Mouse (Mus musculus) hindbrain, postnatal 0 days (tissue): ENCODE data around the gene Arl6. TPM values are rescaled to one million over a fixed set of nuclear protein-coding genes. Genes with fewer than 3 reads are reported as not detected.

ENCODE experiments used
- ATAC-seq: fragments of 200-750 bp; cut with Nextera tagmentation; 2 replicates; pipeline ENCODE4 v1.8.0; 2017; ENCODE audit warnings: mild to moderate bottlenecking, moderate TSS enrichment, moderate library complexity
- DNase-seq: peaks from one replicate; pipeline ENCODE4 v3.0.0-alpha.2; 2015; ENCODE audit warnings: low spot score
- H3K27ac ChIP-seq: fragments of 300-500 bp; sonication (generic); 2 replicates; pipeline ENCODE4 v1.5.1; 2014; ENCODE audit warnings: mild to moderate bottlenecking
- H3K27me3 ChIP-seq: fragments of 300-500 bp; sonication (generic); 2 replicates; pipeline ENCODE4 v1.6.1; 2014; ENCODE audit warnings: low read length, mixed read lengths; ENCODE audit not compliant: insufficient read depth
- H3K36me3 ChIP-seq: fragments of 300-500 bp; sonication (generic); 2 replicates; pipeline ENCODE4 v1.6.1; 2014; ENCODE audit warnings: low read length, mixed read lengths; ENCODE audit not compliant: insufficient read depth
- H3K4me1 ChIP-seq: fragments of 300-500 bp; sonication (generic); 2 replicates; pipeline ENCODE4 v1.6.1; 2014; ENCODE audit warnings: antibody characterized with exemption, low read length, mixed read lengths; ENCODE audit not compliant: insufficient read depth
- H3K4me2 ChIP-seq: fragments of 300-500 bp; sonication (generic); 2 replicates; pipeline ENCODE4 v1.6.1; 2014; ENCODE audit warnings: low read depth, mild to moderate bottlenecking, low read length, moderate library complexity, mixed read lengths
- H3K4me3 ChIP-seq: fragments of 300-500 bp; sonication (generic); 2 replicates; pipeline ENCODE4 v1.5.1; 2014; ENCODE audit warnings: low read length
- H3K9ac ChIP-seq: fragments of 300-500 bp; sonication (generic); replicated peaks from 2 replicates; pipeline ENCODE4 v1.6.1; 2014; ENCODE audit warnings: mild to moderate bottlenecking, low read length, moderate library complexity, mixed read lengths
- H3K9me3 ChIP-seq: fragments of 300-500 bp; sonication (generic); 2 replicates; pipeline ENCODE4 v1.6.1; 2016; ENCODE audit warnings: low read length, mixed read lengths
- CTCF ChIP-seq: IDR thresholded peaks from 2 replicates; pipeline ENCODE4 v1.5.1; 2016; ENCODE audit warnings: antibody characterized with exemption, control low read depth, low read depth
- WGBS: fragments of 180-500 bp; shearing (Covaris S2); extraction: QIAGEN DNeasy Blood & Tissue Kit; methylation state at CpG from one replicate; pipeline ENCODE4 v1.1.7; 2014; 5-methylcytosine and 5-hydroxymethylcytosine counted together
- polyA plus RNA-seq: library from polyadenylated mRNA; unstranded; fragments of >200 nt; fragmentation: Nextera tagmentation; extraction: Ambion mirVana; gene quantifications from 2 replicates; pipeline ENCODE4 v1.2.1, GENCODE M21; 2015
- total RNA-seq: library from RNA; depleted of rRNA; stranded (reverse); fragments of >200 nt; gene quantifications from 2 replicates; pipeline ENCODE4 v1.2.3, GENCODE M21; 2014

The Arl6 gene
- total and polyA plus RNA-seq, 2 experiments from 2014 or later: 26.6 to 65.8 TPM

DNA sequence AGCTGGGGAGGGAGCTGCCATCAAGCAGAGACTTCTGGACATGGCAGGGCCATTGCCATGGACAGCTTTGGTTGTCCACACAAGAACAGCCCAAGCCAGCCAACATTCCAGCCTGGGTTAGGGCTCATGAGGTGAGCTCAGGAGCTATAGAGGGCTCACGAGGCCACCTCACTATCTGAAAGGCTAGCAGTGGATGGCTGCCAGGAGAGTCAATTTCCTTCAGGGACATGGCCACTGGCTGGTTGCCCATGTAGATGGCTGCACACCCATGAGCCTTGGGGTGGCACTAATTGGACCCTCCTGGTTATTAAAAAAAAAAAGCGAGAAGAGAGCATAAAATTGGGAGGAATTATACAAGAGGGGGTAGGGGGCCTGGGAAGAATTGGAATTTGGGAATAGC is 4.6 kb downstream of the Arl6 start:
- Histone ChIP-seq H3K9me3 (no peaks in the 10 kb centered on the region), H3K4me1 (no peaks in the 10 kb centered on the region), H3K27ac (no peak overlapping the region), H3K4me2 (no peak overlapping the region), H3K36me3 (no peaks in the 10 kb centered on the region), H3K9ac (no peak overlapping the region), H3K27me3 (no peaks in the 10 kb centered on the region), H3K4me3 (no peak overlapping the region)
- 73% methylated on average over 2 of the region's 2 CpGs for WGBS
- ATAC-seq (no peak), DNase-seq (no peak)
- no peak for TF ChIP-seq CTCF

DNA sequence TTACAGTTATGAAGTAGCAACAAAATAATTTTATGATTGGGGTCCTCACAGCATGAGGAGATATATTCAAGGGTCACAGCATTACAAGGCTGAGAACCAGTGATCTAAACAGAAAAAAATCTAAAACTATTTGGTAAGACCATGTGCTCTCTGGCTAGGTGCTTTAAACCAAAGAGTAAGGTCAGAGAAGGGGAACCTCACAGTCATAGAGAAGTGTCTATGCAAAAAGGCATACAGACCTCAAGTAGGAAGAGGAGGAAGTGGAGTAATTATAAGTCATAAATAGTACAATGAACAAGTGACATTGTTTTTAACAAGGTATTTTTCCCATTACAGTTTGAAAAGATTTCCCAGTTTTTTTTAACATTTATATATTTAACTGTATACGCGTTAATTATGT is 17.6 kb downstream of the Arl6 start:
- no peak overlapping the region for H3K4me2 ChIP-seq
- DNase-seq (no peak), ATAC-seq (no peak)
- no peaks in the 10 kb centered on the region for H3K36me3 ChIP-seq
- no peak overlapping the region for H3K27ac ChIP-seq
- no peaks in the 10 kb centered on the region for H3K27me3 ChIP-seq
- 99% methylated on average over 2 of the region's 2 CpGs for WGBS
- TF ChIP-seq CTCF: no peak
- no peak overlapping the region for H3K4me3 ChIP-seq
- no peaks in the 10 kb centered on the region for H3K4me1 ChIP-seq
- H3K9me3 ChIP-seq: no peaks in the 10 kb centered on the region
- no peak overlapping the region for H3K9ac ChIP-seq

DNA sequence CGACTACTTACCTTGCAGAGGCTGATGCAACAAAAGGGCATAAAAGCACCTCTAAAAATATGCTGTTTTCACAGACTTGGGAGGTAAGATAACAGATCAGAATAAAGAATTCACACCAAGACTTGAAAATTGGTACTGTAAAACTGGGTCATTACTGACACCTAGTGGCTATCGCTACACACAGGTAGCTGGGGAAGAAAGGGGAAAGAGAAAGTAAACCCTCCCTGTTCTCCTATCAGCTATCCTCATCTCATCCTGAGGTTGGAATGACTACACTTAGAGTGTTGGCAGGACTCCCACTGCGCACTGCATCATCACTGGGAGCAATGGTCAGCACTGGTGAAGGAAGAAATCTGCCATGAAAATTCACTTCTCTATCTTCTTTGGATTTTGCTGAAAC is 22.0 kb downstream of the Arl6 start:
- H3K4me1 ChIP-seq: no peaks in the 10 kb centered on the region
- peak; percentile 85 for TF ChIP-seq CTCF
- no peak overlapping the region for H3K4me3 ChIP-seq
- H3K4me2 ChIP-seq: no peak overlapping the region
- H3K9ac ChIP-seq: no peak overlapping the region
- peak; percentile 80 for DNase-seq
- no peaks in the 10 kb centered on the region for H3K36me3 ChIP-seq
- WGBS: 42% methylated on average over 3 of the region's 3 CpGs
- no peak overlapping the region for H3K27ac ChIP-seq
- ATAC-seq: peak; percentile 80
- no peaks in the 10 kb centered on the region for H3K9me3 ChIP-seq
- H3K27me3 ChIP-seq: no peaks in the 10 kb centered on the region

DNA sequence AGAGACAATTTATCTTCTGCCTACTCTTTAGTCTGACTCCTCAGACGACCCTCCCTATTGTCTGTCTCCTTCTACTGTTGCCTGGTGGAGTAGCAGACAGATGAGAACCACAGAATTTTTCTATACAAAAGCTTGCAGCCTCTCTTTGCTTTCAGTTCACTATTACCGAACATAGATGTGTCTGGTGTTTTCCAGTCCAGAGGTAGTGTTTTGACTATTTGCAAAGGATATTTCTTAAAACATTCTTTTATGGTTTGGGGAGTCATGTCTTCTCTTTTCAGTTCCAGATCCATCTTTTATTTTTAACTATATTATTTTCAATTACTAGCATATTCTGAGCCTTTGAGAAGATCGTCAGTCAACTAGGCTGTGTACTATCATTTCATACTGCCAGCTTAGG is 23.5 kb downstream of the Arl6 start:
- Histone ChIP-seq H3K36me3 (no peaks in the 10 kb centered on the region), H3K27me3 (no peaks in the 10 kb centered on the region), H3K27ac (no peak overlapping the region), H3K4me2 (no peak overlapping the region), H3K9me3 (no peaks in the 10 kb centered on the region), H3K9ac (no peak overlapping the region), H3K4me3 (no peak overlapping the region), H3K4me1 (no peaks in the 10 kb centered on the region)
- ATAC-seq (no peak), DNase-seq (no peak)
- 73% methylated on average over 3 of the region's 3 CpGs for WGBS
- TF ChIP-seq CTCF: no peak

DNA sequence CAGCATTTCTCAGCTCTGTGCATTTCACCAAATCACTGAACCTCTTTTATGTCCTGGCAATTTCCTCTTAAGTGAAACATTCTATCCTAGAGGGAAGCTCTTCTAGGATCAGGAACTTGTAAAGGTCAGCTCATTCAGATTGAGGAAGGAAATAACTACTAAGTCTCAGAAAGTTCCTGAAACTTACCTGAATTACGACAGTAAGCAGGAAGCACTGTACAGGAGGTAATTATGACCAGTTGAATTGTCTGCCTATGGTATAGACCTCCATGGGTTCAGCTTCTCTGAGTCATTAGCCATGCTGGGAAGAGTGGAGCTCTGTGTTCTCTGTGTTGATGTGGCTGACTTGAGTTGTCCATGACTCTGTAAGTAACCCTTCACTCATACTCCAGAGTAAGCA is 28.4 kb downstream of the Arl6 start:
- H3K4me2 ChIP-seq: no peak overlapping the region
- DNase-seq (no peak), ATAC-seq (no peak)
- H3K4me1 ChIP-seq: no peaks in the 10 kb centered on the region
- no peak for TF ChIP-seq CTCF
- H3K27ac ChIP-seq: no peak overlapping the region
- WGBS: 92% methylated on average over 1 of the region's 1 CpGs
- H3K36me3 ChIP-seq: no peaks in the 10 kb centered on the region
- H3K27me3 ChIP-seq: no peaks in the 10 kb centered on the region
- H3K4me3 ChIP-seq: no peak overlapping the region
- H3K9me3 ChIP-seq: no peaks in the 10 kb centered on the region
- no peak overlapping the region for H3K9ac ChIP-seq

DNA sequence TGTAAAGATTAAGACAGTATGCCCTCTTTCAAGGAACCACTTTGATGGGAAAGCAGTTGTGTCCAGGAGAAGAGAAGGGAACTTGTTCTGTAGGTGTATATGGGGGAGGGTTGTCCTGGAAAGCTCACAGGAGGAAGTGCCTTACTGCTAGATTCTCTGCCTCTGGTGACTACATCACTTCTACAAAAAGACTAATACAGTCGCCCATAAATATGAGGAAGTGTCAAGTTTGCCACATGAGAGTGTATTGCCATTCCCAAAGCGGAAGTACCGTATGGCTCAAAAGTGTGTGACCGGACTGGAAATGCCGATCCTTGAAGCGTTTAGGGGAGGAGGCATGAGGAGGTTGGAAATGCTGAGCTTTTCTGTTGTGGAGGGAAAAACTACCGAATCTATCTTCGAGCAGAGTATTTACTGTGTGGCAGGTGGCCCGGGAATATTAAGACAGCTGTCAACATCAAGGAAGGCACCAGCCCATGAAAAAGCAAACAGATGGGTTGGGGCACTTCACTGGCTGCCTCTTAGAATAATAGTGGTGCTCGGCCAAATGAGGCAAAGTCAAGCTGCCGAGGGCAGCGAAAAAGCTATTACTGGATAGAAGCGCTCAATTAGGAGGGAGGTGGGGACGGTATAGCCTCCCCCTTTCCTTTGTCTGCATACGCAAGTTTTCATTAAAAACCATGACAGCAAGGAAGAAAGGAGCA is 35.0 kb downstream of the Arl6 start:
- no peak overlapping the region for H3K27ac ChIP-seq
- peak; percentile 76 for DNase-seq
- H3K4me1 ChIP-seq: no peaks in the 10 kb centered on the region

DNA sequence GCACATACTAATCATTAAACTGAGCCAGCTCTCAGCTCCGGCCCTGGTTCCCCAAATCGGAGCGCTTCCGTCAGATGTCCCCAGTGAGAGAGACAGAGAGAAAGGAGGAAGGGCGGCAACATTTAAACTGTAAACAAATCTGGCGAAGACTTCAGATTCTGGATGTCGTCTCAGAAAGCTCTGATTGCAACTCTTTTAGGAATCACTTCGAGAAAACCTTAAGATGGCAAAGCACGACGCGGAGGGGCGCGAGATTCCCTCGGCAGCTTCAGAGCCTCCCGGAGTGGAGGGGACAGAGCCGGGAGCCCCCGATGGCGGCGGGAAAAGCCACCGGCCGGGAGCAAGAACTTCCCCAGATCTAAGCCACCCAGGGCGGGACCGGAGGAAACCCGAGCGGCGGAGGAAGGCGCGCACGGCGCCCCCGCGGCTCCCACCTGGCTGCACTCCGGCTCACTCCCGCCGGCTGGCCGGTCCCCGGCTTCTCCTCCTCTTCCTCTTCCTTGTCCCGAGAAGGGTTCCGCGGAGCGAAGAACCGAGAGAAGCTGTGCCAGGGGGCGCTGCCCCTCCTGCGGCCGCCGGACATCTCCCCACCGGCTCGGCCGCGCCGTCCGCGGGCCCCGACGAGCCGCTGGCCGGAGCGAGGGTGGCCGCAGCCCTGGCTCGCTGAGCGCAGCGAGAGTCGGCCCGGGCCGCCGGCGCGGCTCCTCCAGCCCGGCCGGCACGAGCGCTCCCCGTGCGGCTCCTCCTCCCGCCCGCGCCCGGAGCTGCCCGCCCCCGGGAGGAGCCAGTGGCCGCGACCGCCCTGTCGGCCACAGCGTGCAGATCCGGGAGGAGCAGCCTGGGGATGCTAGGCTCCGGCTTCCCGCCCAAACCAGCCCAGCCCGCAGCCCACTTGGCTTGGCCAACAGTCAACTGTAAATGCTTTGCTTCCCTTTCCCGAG is 38.6 kb downstream of the Arl6 start, which contains the start of gene Crybg3:
Crybg3 (minus strand) TSS at position 669 of the 941 bp plus-strand sequence.
- H3K4me1 ChIP-seq: no peaks in the 10 kb centered on the region
- peak within 1 kb of the TSS; percentile 77 for H3K27ac ChIP-seq
- no peak for TF ChIP-seq CTCF
- no peaks in the 10 kb centered on the region for H3K27me3 ChIP-seq
- H3K4me3 ChIP-seq: peak within 1 kb of the TSS; percentile 79
- H3K4me2 ChIP-seq: peak within 1 kb of the TSS; percentile 82
- DNase-seq: peak; percentile 73
- WGBS: under 1% methylated on average over 88 of the region's 90 CpGs
- ATAC-seq: peak; percentile 88
- peak within 1 kb of the TSS; percentile 63 for H3K9ac ChIP-seq
- H3K9me3 ChIP-seq: no peaks in the 10 kb centered on the region
- H3K36me3 ChIP-seq: no peaks in the 10 kb centered on the region

More for the DNA sequence above, 35.0 kb downstream of the Arl6 start:
- ATAC-seq: peak; percentile 86
- 16% methylated on average over 15 of the region's 15 CpGs for WGBS
- Histone ChIP-seq H3K4me2 (peak overlapping the region; percentile 61), H3K36me3 (no peaks in the 10 kb centered on the region), H3K9ac (peak overlapping the region; percentile 38; the same call in 1 of the 2 replicates), H3K27me3 (no peaks in the 10 kb centered on the region), H3K4me3 (peak overlapping the region; percentile 28), H3K9me3 (no peaks in the 10 kb centered on the region)
- TF ChIP-seq CTCF: no peak
